22 mouse cellular contexts compared by ENCODE assay signal in the genomic region with DNA sequence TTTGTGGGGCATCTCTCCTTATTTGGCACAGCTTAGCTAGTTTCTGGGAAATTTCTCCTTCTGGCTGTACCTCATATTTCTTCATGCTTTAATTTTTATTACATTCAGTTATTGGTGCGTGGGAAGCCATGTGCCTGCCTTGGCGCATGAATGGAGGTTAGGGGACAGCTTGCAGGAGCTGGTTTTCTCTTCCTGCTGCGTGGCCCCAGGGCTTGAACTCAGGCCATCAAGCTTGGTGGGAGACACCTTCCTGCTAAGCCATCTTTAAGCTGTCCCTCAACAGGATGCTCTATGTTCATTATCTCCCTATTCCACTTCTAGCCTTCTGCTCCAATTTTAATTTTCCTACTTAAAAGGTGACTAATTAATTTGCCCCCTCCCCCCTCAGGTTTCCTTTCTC. TPM values are rescaled to one million over a fixed set of nuclear protein-coding genes. Genes with fewer than 3 reads are reported as not detected.
DNase-seq lines count a peak whose midpoint lies in the region; TF ChIP-seq lines count a peak whose summit lies in the region.
"Had no signal": no experiment of that assay in that cellular context is flagged by ENCODE, and none has a peak within 500 bp of the region (broad histone marks: within the 10 kb centered on the region; RNA-seq: fewer than 3 reads in every experiment).

No protein-coding gene starts in this region.

- H3K27me3 ChIP-seq in small intestine, adult 2 months (ENCODE audit: control insufficient read depth, insufficient read depth, low read length), result no peaks in the 10 kb centered on the region
- H3K27me3 ChIP-seq: CH12.LX had no signal

- H3K4me3 ChIP-seq in small intestine, adult 2 months (ENCODE audit: low read depth, low read length), result no peak overlapping the region
- H3K4me3 ChIP-seq: gastrocnemius, adult 2 months; heart, embryonic 13.5 days had no signal

- DNase-seq in cerebellum, postnatal 10 days, result peak; percentile 63 to 75
- DNase-seq in cerebellum, adult 9-11 months, result no peak
- DNase-seq in left cerebral cortex, postnatal 4 days, result peak; percentile 38
- DNase-seq in left cerebral cortex, adult 9 months (ENCODE audit: low spot score in 2 of 2), result no peak
- DNase-seq in adrenal gland, postnatal 25 days, result no peak
- DNase-seq in MN1 (ENCODE audit: low spot score), result no peak
- DNase-seq: adrenal gland, adult 2 months; adrenal gland, postnatal 14 days; B cell, adult 2 months; forebrain, postnatal 0 days; gastrocnemius, adult 2 months; gastrocnemius, postnatal 14 days; heart, adult 11 months; heart, postnatal 14 days; heart, postnatal 4 days; kidney, adult 11 months had no signal

- TF ChIP-seq CTCF in small intestine, adult 2 months (IDR thresholded peaks at IDR 0.05; ENCODE audit: extremely low read depth, insufficient read length, insufficient replicate concordance, low read depth, low read length), result no peak

- H3K4me1 ChIP-seq in small intestine, adult 2 months (ENCODE audit: control insufficient read depth, insufficient read depth, insufficient read length, low read length), result peaks cover 57% of the 10 kb centered on the region

- intact Hi-C loops in left cerebral cortex, postnatal 4 days (cut with DNase I), result no loop called here

- WGBS in small intestine, adult 2 months, result 84% methylated on average over 3 of the region's 3 CpGs

- TF ChIP-seq POLR2A in small intestine, adult 2 months (IDR thresholded peaks at IDR 0.05; ENCODE audit: low read depth, low read length), result no peak

- no peaks in the 10 kb centered on the region for H3K36me3 ChIP-seq in small intestine, adult 2 months (ENCODE audit: control insufficient read depth, insufficient read depth, low read length)
- H3K36me3 ChIP-seq: G1E; heart, embryonic 13.5 days had no signal

- peak overlapping the region; percentile 88 for H3K27ac ChIP-seq in small intestine, adult 2 months (ENCODE audit: insufficient read depth, low read depth, low read length)
- H3K27ac ChIP-seq: gastrocnemius, adult 2 months; heart, embryonic 13.5 days; hindbrain, embryonic 14.5 days; hindbrain, postnatal 0 days had no signal

RNA-seq across cellular contexts. Expression of a gene that starts 3.2 kb away (rescaled TPM):
- total RNA-seq in left cerebral cortex, postnatal 4 days (2021), result 1 to 10 TPM; 1.3 to 1.8 TPM
- 379 and 1,527 TPM in 2 replicates for polyA plus RNA-seq in small intestine, adult 2 months (2012; rRNA removed)
- total RNA-seq in adrenal gland, postnatal 25 days (2021), result 5.2 and 10.2 TPM in 2 replicates

RNA-seq across cellular contexts. Expression of a gene that starts 47.4 kb away (rescaled TPM):
- 1 to 10 TPM; 4.0 to 4.2 TPM for total RNA-seq in left cerebral cortex, postnatal 4 days (2021)
- 0.42 and 2.5 TPM in 2 replicates for polyA plus RNA-seq in small intestine, adult 2 months (2012; rRNA removed)
- 5.6 and 6.0 TPM in 2 replicates for total RNA-seq in adrenal gland, postnatal 25 days (2021)
- total RNA-seq: gastrocnemius, adult 2 months had no signal

Comparison
In these comparisons a context has a peak if more than half of its experiments do, and no peak if none do; other contexts are left out.
1. DNase-seq: peak in cerebellum, postnatal 10 days (2 of 2) and left cerebral cortex, postnatal 4 days (single experiment); none in cerebellum, adult 9-11 months (single experiment), left cerebral cortex, adult 9 months (0 of 2), adrenal gland, postnatal 25 days (single experiment) and MN1 (single experiment).